Mouse (Mus musculus) adrenal gland, postnatal 14 days (tissue): ENCODE measurements around the gene Fos. TPM values are rescaled to one million over a fixed set of nuclear protein-coding genes. Genes with fewer than 3 reads are reported as not detected.

ENCODE experiments used
- DNase-seq: peaks from one replicate; pipeline ENCODE4 v3.0.0; 2021; ENCODE audit warnings: mixed read lengths
- total RNA-seq: library from RNA; stranded (reverse); gene quantifications from 2 replicates; pipeline ENCODE4 v1.2.3, GENCODE M21; 2021

The Fos gene
- total RNA-seq, 1 experiment from 2014 or later: 39.6 TPM

DNA sequence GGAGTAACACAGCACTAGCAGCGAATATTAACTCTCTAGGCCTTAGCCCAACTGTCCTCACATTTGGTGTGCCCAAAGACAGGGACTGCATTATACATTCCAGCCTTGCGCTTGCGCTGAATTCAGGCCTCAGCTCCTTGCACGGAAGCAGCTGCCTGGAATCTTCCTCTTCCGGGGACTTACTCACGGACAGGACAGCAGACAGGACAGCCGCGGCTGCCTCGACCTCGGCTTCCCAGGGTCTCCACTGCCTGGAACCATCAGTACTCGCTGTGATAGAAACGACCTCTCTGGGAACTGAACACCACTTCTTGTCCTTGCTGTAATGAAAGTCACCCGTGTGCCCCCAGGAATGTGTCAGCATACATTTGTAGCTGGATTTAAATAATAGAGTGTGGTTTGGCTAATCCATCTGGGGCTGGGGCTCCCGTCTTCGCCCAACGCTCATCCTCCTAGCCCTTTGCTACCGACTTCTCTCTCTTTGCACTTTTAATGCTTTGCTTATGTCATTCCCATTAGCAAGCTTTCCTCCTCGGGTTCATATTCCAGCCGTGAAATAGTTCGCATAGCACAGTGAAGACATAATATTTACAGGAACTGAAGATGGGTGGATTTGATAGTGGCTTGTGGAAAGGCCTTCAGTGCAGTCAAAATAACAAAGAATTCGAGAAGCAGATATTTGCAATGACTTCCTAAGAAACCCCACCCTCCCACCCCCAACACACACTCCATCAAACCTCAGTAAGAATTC lies 11.6 kb upstream of the Fos start:
- DNase-seq: no peak

DNA sequence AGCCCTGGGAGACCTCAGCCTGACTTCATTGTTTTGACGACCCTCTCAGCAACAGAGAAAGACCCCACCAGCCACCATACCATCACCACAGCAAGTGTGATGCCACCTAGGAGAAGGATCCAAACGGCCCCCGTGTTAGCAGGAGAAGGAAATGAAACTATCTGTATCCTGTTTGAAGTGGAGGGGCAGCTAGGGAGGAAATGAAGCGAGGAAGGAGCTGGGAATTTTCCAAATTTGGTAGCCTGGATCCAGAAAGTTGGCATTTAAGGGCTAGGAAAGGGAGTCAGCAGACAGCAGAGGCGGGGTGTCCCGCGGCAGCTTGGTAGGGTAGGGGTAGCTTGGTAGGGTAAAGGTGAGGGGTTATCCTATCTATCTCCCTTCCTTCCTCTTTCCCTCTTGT lies 10.9 kb upstream of the Fos start:
- DNase-seq: no peak

DNA sequence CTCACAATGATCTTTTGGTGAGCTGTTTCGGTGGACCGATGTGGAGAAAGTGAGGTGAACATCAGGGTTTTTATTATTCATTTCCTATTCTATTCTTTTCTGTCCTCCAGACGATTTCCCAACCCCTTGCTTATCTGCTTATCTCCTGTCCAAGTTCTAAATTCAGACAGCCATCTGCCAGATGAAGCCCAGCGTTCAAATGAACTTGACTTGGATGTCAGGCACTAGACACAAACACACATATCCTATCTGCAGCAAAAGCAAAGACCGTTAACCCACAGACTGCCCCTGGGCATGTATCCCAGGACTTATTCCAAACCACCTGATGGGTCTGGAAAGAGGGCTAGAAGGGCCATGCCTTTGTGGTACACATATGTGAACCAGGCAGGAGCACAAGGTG lies 9.3 kb upstream of the Fos start:
- DNase-seq: no peak

DNA sequence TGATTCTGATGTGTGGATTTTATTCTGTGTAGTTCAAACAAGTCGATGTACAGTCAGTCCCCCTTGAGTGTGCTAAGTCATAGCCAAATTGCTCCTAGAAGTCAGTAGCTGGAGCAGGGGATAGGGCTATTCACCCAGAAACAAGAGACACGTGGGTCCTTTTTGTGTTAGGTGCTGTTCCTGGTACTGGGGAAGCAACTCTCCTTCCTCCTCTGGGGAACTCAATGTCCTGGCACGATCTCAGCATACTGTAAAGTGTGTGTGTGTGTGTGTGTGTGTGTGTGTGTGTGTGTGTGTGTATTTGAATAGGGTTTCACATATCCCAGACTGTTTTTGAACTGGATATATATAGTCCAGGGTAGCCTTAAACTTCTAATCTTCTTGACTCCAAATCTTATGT lies 8.8 kb upstream of the Fos start:
- no peak for DNase-seq

DNA sequence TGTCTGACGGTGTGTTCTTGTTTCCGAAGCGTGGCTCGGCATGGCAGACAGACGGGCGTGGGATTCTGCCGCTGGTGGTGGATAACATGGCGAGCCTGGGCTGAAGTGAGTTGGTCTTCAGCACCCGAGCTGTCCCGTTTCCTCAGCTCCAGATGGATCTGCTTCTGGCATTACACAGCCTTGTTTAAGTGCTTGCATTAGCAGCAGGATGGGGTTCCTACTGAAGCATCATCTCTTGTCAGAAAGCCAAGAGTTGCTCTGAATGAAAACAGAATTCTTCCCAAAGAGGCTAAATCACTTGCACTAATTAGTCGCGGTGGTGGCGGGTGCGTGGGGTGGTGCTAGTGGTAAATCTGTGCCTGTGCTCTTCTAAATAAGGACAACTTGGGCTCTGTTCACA lies 5.8 kb upstream of the Fos start:
- DNase-seq: no peak

GRCm38 (mm10) chr12:85468666-85469065 lies 5.0 kb upstream of the Fos start:
- no peak for DNase-seq

- DNase-seq: peak; percentile 90
Observed at GRCm38 (mm10) chr12:85471920-85472655, 1.6 kb upstream of the Fos start.

- no peak for DNase-seq
Observed at GRCm38 (mm10) chr12:85472656-85473410, 857 bp upstream of the Fos start.

DNA sequence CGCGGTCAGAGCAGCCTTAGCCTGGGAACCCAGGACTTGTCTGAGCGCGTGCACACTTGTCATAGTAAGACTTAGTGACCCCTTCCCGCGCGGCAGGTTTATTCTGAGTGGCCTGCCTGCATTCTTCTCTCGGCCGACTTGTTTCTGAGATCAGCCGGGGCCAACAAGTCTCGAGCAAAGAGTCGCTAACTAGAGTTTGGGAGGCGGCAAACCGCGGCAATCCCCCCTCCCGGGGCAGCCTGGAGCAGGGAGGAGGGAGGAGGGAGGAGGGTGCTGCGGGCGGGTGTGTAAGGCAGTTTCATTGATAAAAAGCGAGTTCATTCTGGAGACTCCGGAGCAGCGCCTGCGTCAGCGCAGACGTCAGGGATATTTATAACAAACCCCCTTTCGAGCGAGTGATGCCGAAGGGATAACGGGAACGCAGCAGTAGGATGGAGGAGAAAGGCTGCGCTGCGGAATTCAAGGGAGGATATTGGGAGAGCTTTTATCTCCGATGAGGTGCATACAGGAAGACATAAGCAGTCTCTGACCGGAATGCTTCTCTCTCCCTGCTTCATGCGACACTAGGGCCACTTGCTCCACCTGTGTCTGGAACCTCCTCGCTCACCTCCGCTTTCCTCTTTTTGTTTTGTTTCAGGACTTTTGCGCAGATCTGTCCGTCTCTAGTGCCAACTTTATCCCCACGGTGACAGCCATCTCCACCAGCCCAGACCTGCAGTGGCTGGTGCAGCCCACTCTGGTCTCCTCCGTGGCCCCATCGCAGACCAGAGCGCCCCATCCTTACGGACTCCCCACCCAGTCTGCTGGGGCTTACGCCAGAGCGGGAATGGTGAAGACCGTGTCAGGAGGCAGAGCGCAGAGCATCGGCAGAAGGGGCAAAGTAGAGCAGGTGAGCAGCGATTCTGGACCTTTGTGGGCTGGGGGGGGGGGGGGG lies 875 bp downstream of the Fos start:
- DNase-seq: peak; percentile 65

DNA sequence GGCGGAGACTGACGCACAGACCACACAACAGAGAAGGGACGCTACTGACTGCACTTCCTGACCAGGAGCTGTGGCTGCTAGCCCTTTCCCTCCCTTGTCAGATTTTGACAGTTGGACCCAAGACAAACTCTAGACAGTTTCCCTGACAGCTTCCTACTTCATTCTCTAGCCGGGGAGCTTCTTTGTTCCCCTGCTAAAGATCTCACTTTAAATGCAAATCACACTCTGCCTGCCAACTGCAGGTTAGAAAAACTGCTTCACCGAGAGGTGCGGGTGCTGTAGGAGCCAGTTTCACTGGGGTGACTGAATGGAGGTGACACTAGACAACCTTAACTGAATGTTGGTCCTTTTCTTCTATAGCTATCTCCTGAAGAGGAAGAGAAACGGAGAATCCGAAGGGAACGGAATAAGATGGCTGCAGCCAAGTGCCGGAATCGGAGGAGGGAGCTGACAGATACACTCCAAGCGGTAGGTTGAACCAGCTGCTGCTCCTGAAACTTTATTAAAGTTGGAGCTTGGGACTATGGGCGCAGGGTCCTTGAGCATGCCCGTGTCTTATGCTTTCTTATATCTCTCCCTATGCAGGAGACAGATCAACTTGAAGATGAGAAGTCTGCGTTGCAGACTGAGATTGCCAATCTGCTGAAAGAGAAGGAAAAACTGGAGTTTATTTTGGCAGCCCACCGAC lies 1.7 kb downstream of the Fos start:
- no peak for DNase-seq

- DNase-seq: no peak
Observed at GRCm38 (mm10) chr12:85475920-85476828, 2.5 kb downstream of the Fos start.

- no peak for DNase-seq
Observed at GRCm38 (mm10) chr12:85477219-85477618, 3.5 kb downstream of the Fos start.

GRCm38 (mm10) chr12:85477804-85478203 lies 4.1 kb downstream of the Fos start:
- no peak for DNase-seq

DNA sequence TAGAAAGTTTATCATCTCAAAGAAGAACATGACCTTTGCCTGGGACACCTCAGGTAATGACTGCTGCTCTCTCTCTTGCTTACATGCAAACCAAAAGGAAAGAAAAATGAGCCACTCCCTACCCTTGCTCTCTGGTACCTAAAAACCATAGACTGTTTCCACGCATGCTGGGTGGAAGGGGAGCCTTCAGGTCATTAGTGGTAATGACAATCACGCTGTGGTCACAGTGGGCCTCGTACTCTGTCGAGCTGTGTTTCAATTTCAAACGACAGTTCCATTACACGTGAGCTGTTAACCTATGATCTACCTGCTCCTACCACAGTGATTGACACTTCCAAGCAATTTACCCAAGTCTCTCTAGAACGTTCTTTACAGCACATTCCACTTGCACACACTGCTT lies 5.0 kb downstream of the Fos start:
- DNase-seq: no peak

GRCm38 (mm10) chr12:85479190-85479589 lies 5.5 kb downstream of the Fos start:
- DNase-seq: no peak

DNA sequence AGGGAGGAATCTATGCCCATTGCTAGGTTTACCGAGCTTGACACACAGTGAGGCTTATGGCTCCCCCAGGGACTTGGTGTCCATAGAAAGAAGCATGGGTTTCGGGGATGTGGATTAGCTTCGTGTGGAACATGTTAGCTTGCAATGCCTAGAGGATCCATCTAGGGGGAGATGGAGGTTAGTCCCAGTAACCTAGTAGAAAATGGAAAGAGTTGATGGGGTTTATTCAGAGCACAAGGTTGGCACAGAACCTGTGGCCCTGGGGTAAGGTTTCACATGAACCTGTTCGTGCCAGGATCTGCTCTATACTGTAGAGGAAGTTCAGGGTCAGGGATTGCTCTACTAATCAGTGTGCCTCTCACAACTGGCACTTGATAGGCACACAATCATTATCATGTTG lies 9.5 kb downstream of the Fos start:
- no peak for DNase-seq

DNA sequence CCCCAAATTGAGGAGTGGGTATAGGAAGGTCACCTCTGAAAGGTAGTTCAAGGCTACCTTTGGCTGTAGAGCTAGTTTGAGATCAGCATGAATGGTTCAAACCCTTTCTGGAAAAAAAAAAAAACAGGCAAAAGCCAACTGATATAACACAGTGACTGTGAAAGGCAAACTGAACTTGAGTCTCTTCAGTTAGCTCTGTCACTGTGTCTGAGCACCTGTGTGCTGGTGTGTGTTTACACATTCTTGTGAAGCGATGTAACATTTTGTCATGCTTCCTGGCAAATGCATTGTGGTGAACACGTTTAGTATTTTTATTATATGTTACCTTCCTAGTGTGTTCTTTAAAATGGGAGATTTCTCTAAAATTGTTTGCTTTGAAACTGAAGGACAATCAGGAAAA lies 11.0 kb downstream of the Fos start:
- no peak for DNase-seq

- DNase-seq: peak; percentile 98
Observed at GRCm38 (mm10) chr12:85485890-85486765, 12.4 kb downstream of the Fos start.

GRCm38 (mm10) chr12:85486766-85487069 lies 13.0 kb downstream of the Fos start:
- DNase-seq: peak; percentile 57
